Mouse (Mus musculus) ES-Bruce4 (cell line): Measurements from ENCODE around the gene Il18.

Source experiments
- CTCF ChIP-seq: IDR thresholded peaks from one replicate; pipeline ENCODE4 v1.8.1; 2011; ENCODE audit warnings: low read depth, low read length
- POLR2A ChIP-seq: IDR thresholded peaks from one replicate; pipeline ENCODE4 v1.8.1; 2011; ENCODE audit warnings: low read length; ENCODE audit not compliant: insufficient read depth

- TF ChIP-seq POLR2A (no peak), CTCF (no peak)
Observed at GRCm38 (mm10) chr9:50547859-50548478, 6.7 kb upstream of the Il18 start.
